Mouse (Mus musculus): ENCODE data around the gene Frmd8.
A peak's percentile ranks its signal among the peaks of the same experiment; 100 is the strongest.

Gene Frmd8

DNA sequence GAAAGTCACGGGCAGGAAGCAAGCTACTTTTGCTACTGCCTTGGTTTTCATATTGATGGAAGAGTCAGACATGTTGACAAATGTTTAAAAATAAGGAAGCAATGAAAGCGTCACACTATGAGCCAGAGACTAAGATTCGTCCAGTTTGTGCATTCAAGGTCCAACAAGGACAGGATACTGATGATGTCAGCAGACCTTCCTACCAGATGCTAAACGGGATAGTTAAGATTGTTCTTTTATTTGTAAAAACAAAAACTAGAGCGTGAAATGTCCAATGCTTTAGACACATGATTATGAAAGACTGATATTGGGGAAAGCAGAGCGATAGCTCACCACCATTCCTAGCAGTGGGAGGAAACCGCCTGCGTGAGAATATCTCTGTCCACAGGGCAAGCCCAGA, 37.5 kb downstream of the Frmd8 start:
- DNase-seq, result no peak

GRCm38 (mm10) chr19:5836941-5837572, 38.0 kb downstream of the Frmd8 start:
- no peak for DNase-seq

DNA sequence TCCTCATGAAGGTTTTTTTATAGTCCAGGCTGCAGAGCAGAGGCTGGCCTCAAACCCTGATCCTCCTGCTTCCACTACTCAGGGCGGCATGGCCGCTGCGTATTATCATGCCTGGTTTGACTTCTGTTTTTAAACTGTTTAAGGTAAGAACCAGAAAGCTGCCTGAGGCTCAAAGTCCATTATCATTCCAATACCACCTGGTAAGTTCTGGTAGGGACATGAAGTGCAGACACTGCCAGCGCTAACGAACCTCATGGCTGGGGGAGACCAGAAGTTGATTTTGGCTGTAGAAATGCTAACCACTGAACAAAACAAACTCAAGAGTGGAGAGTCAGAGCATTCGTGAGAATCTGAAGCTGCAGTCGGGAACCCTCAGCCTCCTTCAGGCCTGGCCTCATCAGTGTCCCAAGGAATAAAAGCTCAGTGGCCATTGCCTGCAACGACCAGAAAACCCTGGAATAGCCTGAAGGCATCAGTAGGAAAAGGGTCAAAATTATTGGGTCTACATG, 39.1 kb downstream of the Frmd8 start:
- DNase-seq, result no peak

GRCm38 (mm10) chr19:5835054-5835921, 39.8 kb downstream of the Frmd8 start:
- no peak for DNase-seq

DNA sequence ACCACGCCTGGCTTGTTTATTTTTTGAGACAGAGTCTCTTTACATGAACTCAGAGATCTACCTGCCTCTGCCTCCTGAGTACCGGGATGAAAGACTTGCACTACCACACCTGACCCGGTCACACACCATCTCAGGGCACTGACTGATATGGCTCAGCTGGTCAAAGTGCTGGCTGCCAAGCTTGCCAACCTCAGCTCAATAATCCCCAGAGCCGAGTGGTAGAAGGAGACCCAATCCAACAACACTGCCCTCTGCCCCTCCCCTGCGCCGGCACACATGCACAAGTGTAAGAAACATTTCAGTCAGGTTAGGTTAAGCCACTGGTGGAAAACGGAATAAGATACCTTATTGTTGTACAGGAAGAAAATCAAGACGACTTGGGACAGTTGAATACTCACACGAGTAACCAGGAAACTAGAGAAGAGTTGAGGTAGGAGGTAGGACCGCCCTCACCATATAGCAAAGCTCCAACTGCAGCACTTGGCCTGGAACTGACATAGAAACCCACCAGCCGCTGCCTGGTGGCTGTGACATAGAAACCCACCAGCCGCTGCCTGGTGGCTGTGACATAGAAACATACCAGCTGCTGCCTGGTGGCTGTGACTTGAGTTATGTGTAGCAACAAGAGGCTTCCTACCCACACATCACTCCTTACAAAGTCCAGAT, 40.7 kb downstream of the Frmd8 start:
- no peak for DNase-seq

DNA sequence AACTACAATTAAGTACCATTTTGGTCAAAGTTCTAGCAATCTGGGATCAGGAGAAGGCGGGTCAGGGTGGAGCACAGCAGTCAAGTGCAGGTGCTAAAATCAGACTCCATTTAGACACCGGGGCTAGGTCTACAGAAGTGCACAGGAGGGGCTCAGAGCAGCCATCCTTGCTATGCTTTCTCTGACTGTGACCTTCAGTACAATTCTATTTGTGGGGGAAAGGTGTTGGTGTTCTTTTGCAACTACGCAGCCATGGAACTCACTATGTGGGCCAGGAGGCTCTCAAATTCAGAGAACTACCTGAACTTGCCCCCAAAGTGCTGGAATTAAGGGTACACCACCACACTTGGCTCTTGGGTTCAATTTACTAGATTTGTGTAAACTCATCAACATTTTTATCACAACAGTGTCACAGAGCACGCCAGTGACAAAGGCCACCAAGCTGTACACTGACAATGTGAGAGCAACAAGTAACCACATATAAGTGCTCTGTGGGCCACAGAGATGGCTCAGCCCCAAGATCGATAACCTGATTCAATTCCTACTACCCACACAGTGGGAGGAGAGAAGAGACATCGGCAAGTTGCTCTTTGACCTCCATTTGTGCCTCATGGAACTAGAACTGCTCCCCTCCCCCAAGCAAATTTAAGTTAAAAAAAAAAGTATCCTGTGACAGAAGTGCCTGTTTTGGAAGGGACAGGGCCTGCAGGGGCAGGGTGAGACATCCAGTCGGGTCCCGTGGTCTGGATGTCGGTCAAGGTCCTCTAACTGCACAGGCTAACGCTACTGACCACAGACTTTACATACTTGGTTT, 41.6 kb downstream of the Frmd8 start:
- no peak for DNase-seq

DNA sequence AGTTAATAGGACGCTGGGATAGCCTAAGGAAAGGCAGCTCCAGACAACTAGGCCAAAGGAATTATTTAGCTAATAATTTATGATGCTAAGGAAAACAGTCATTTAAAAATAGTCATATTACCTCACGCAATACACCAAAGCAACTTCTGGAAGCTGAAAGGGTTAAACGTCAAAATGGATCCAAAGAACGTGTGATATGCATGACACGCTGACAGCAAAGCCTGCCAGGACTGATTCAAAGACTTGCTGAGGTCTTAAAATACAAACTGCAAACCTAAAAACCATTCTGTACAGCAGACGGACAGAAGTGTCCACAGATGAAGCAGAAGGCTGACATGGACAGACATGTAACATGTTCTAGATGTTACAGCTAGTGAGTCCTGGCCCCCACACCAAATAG, 42.7 kb downstream of the Frmd8 start:
- DNase-seq, result no peak

DNA sequence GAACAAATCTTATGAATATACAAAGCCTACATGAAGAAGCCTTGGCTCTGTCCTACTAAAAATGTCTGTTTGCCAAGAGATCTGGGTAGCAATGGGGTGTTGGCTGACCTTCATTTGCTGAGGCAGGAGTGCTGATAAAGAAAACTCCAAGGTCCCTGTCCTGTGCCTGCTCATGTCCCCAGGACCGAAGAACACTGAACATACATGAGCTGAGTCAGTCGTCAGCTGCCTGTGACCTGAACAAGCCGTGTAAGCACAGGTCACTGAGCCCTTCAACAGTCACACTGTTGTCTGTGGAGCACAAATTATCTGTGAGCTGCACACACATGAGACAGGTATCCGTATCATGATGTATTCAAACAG, 43.1 kb downstream of the Frmd8 start:
- DNase-seq, result no peak

DNA sequence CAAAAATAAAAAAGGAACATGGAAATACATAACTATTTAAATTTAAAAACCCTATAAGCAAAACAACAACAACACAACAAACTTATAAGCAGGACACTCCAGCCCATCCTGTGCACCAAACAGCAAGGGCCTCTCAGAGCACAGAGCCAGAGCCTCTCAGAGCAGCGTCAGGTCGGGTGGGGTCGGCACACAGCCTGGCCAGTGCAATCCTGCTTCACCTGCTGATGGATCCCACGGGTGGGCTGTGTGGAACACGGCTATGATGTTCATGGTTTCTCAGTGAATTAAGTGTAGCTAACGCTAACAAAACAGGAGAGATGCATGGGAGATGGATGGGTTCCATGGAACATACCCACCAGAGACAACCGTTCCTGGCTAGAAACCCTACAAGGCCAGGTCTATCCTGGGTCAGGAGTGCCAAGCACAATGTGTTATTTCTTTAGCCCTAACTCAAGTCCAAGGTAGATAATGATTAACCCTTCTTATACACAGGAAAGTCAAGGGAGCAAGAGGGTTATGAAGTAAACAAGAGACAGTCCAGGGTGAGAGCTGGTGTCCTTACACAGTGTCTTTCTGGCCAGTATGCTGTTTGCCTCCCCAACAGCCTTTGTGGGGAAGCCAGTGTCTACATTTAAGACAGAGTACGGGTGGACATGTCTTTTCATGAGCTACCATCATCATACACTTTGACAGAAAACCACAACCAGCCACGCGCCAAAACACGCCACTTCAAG, 43.7 kb downstream of the Frmd8 start:
- DNase-seq, result no peak

- no peak for DNase-seq
These were observed 44.3 kb downstream of the Frmd8 start for GRCm38 (mm10) chr19:5830776-5831175.

DNA sequence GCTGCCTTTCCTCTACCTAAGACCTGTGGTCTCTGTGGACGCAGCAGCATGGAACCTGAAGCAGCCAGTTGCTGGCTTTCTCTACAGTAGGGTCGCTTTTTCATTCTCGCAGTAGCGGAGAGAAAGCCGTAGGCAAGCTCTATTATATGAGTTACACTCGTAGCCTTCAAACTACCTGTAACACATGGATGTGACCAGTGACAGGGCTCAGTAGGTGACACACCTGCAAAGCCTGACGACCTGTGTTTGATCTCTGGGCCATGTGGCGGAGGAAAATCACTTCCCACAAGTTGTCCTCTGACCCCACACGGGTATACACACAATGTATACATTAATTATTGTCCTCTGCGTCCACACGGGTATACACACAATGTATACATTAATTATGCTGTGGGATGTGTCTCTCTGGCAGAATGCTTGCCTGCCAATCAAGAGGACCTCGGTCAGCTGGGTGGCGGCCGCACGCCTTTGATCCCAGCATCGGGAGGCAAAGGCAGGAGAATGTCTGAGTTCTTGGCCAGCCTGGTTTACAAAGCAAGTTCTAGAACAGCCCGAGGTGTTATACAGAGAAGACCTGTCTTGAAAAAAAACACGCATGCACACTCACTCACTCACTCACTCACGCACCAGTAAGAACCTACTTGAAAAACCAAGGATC, 45.0 kb downstream of the Frmd8 start:
- no peak for DNase-seq

DNA sequence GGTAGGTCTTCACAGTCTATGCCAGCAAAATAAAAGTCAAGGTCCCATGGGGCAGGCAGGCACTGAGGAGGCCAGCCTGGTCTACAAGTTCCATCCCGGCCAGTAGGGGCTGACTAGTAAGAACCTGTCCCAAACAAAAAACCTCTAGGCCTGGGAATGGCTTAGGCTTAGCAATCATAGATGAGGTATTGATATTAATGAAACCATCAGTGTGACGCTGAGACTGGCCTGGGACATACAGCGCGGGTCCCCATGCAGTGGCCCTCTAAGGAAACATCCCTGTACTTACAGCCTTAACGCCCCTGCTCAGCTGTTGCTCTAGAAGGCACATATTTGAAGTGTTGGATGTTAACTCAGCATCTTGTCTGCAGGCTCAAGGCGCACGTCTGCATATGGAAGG, 46.2 kb downstream of the Frmd8 start:
- no peak for DNase-seq

DNA sequence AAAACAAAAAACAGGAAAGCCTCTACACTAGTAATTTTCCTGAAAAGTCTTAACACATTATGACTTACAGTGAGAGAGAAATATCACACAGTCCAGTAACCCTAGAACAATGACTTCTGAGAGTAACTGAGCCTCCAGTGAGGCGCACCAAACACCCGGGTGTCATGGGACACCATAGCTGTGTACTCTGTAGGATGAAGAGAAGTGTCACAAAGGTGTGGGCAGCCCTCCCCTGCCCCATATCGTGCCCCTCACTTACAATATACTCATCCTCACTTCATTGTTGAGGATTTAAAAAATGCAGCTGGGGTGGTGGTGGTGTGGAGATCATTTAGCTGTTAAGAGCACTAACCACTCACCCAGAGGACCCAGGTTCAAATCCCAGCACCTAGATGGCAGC, 46.9 kb downstream of the Frmd8 start:
- no peak for DNase-seq

- no peak for DNase-seq
These were observed 47.5 kb downstream of the Frmd8 start for GRCm38 (mm10) chr19:5827456-5828154.

- no peak for DNase-seq
These were observed 48.0 kb downstream of the Frmd8 start for GRCm38 (mm10) chr19:5827044-5827443.

DNA sequence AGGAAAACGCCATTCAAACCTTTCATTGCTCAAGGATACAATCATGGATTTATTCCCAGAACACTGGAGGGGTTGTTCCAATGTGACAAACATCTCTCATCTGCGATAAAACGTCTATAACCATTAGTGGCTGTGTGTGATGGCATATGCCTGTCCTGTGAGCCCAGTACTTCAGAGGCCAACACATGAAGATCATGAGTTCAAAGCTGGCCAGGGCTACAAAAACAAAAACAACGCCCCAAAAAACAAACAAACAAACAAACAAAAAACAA, 48.4 kb downstream of the Frmd8 start:
- DNase-seq, result no peak

GRCm38 (mm10) chr19:5825901-5826730, 49.0 kb downstream of the Frmd8 start:
- DNase-seq, result no peak

- peak; percentile 53 to 62 for DNase-seq
These were observed 50.1 kb downstream of the Frmd8 start for GRCm38 (mm10) chr19:5824826-5825617.

Measured in cerebellum, postnatal 36 days (tissue).